Mouse (Mus musculus): Measurements from ENCODE around the gene Fdxr.

GRCm38 (mm10) chr11:115251258-115251657 is 25.6 kb downstream of the Fdxr start:
- no peak for TF ChIP-seq CTCF (IDR thresholded peaks at IDR 0.05; ENCODE audit: low read depth, low read length)
- TF ChIP-seq POLR2A (IDR thresholded peaks at IDR 0.05; ENCODE audit: extremely low read depth, insufficient read depth, low read length): no peak

Data from liver, adult 2 months (tissue).